Comparison of ENCODE assay signal across 10 mouse cellular contexts in the genomic region with DNA sequence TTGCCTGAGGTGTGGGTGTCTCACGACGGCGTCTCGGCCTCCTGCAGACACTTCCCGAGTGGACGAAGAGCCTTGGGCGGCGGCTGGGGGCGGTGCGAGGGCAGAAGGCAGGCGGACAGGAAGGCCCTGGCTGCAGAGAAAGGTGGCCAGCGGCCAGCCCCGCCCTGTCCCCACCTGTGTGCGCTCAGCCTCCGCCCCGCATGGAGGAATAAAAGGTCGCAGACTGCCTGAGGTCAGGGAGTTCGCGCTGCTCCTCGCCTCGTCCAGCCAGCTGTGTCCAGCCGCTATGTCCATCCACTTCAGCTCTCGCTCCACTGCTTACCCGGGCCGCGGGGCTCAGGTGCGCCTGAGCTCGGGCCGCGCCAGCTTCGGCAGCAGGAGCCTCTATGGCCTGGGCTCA. TPM values are rescaled to one million over a fixed set of nuclear protein-coding genes. Genes with fewer than 3 reads are reported as not detected.
DNase-seq lines count a peak whose midpoint lies in the region; ATAC-seq and TF ChIP-seq lines count a peak whose summit lies in the region.
"Had no signal": no experiment of that assay in that cellular context is flagged by ENCODE, and none has a peak within 500 bp of the region (broad histone marks: within the 10 kb centered on the region; RNA-seq: fewer than 3 reads in every experiment).

No protein-coding gene starts in this region.

- peak overlapping the region; percentile 25 for H3K4me3 ChIP-seq in heart, embryonic 15.5 days
- H3K4me3 ChIP-seq in embryonic facial prominence, embryonic 13.5 days, result peak overlapping the region; percentile 8
- H3K4me3 ChIP-seq in gastrocnemius, adult 2 months, result no peak overlapping the region

- 34% methylated on average over 31 of the region's 31 CpGs for WGBS in heart, embryonic 15.5 days
- 16% methylated on average over 31 of the region's 31 CpGs for WGBS in embryonic facial prominence, embryonic 13.5 days

- no peak for ATAC-seq in heart, embryonic 15.5 days (replicated peaks; ENCODE audit: insufficient number of reproducible peaks, insufficient read depth, low FRiP score, low read depth)
- no peak for ATAC-seq in embryonic facial prominence, embryonic 13.5 days (ENCODE audit: insufficient number of reproducible peaks, insufficient read depth, low FRiP score, low TSS enrichment, low read depth)
- no peak for ATAC-seq in megakaryocyte, adult 5-6 weeks (ENCODE audit: poor library complexity, severe bottlenecking)

- 0 out of 2 replicates have a peak overlapping the region, but pooled peaks have one; percentile 21 for H3K4me2 ChIP-seq in heart, embryonic 15.5 days
- H3K4me2 ChIP-seq in embryonic facial prominence, embryonic 13.5 days, result peak overlapping the region; percentile 37

- H3K4me1 ChIP-seq in heart, embryonic 15.5 days (replicated peaks), result peaks cover 9% of the 10 kb centered on the region; the same call in 1 of the 2 replicates
- peaks cover 25% of the 10 kb centered on the region for H3K4me1 ChIP-seq in embryonic facial prominence, embryonic 13.5 days

- H3K9ac ChIP-seq in heart, embryonic 15.5 days, result no peak overlapping the region
- H3K9ac ChIP-seq in embryonic facial prominence, embryonic 13.5 days, result no peak overlapping the region

- H3K27me3 ChIP-seq in heart, embryonic 15.5 days, result peaks cover 32% of the 10 kb centered on the region
- H3K27me3 ChIP-seq in embryonic facial prominence, embryonic 13.5 days, result peaks cover 45% of the 10 kb centered on the region

- TF ChIP-seq CTCF in gastrocnemius, adult 2 months (IDR thresholded peaks at IDR 0.05), result no peak

- H3K36me3 ChIP-seq in heart, embryonic 15.5 days, result no peaks in the 10 kb centered on the region
- no peaks in the 10 kb centered on the region for H3K36me3 ChIP-seq in embryonic facial prominence, embryonic 13.5 days

- DNase-seq in heart, adult 11 months, result no peak
- peak; percentile 85 for DNase-seq in kidney, postnatal 14 days
- DNase-seq in lung, postnatal 36 days, result peak; percentile 86
- no peak for DNase-seq in gastrocnemius, adult 2 months
- no peak for DNase-seq in left cerebral cortex, postnatal 4 days

- intact Hi-C loops in gastrocnemius, adult 2 months (cut with DNase I), result no loop called here
- intact Hi-C loops in left cerebral cortex, postnatal 4 days (cut with DNase I), result no loop called here

- H3K9me3 ChIP-seq in heart, embryonic 15.5 days (replicated peaks), result no peaks in the 10 kb centered on the region
- no peaks in the 10 kb centered on the region for H3K9me3 ChIP-seq in embryonic facial prominence, embryonic 13.5 days

- 0 out of 2 replicates have a peak overlapping the region, but pooled peaks have one; percentile 12 for H3K27ac ChIP-seq in heart, embryonic 15.5 days
- no peak overlapping the region for H3K27ac ChIP-seq in embryonic facial prominence, embryonic 13.5 days
- H3K27ac ChIP-seq in gastrocnemius, adult 2 months, result no peak overlapping the region

RNA-seq across cellular contexts. Expression of a gene that starts 1.3 kb away (rescaled TPM):
- polyA plus RNA-seq in heart, embryonic 15.5 days (2015; fragmentation: Nextera tagmentation; extraction: Ambion mirVana), result 17.4 and 28.2 TPM in 2 replicates
- 19.6 and 23.1 TPM in 2 replicates for polyA plus RNA-seq in embryonic facial prominence, embryonic 13.5 days (2015; fragmentation: Nextera tagmentation; extraction: Ambion mirVana)
- not detected for total RNA-seq in gastrocnemius, adult 2 months (2021)
- under 1 TPM in 1 of 2 experiments, not detected in 1; 0.16 TPM for total RNA-seq in left cerebral cortex, postnatal 4 days (2021)
- 0.85 and 1.1 TPM in 2 replicates for total RNA-seq in megakaryocyte, adult 5-6 weeks (2015)
- total RNA-seq in megakaryocyte, adult 5-6 weeks (2017), result 1.5 and 2.8 TPM in 2 replicates
- total RNA-seq: megakaryocyte-erythroid progenitor cell, adult 5-6 weeks had no signal

RNA-seq across cellular contexts. Expression of a gene that starts 26.4 kb away (rescaled TPM):
- polyA plus RNA-seq in heart, embryonic 15.5 days (2015; fragmentation: Nextera tagmentation; extraction: Ambion mirVana), result 0.15 TPM in 1 of 2 replicates, not detected in the other
- 0.55 and 0.66 TPM in 2 replicates for polyA plus RNA-seq in embryonic facial prominence, embryonic 13.5 days (2015; fragmentation: Nextera tagmentation; extraction: Ambion mirVana)
- total RNA-seq in gastrocnemius, adult 2 months (2021), result not detected
- under 1 TPM; 0.24 to 0.38 TPM for total RNA-seq in left cerebral cortex, postnatal 4 days (2021)
- total RNA-seq in megakaryocyte, adult 5-6 weeks (2015), result not detected in 2 replicates
- total RNA-seq in megakaryocyte, adult 5-6 weeks (2017), result not detected in 2 replicates
- total RNA-seq: hematopoietic stem cell, adult 5-6 weeks; megakaryocyte-erythroid progenitor cell, adult 5-6 weeks had no signal

RNA-seq across cellular contexts. Expression of a gene that starts 35.4 kb away (rescaled TPM):
- polyA plus RNA-seq in heart, embryonic 15.5 days (2015; fragmentation: Nextera tagmentation; extraction: Ambion mirVana), result not detected in 2 replicates
- polyA plus RNA-seq in embryonic facial prominence, embryonic 13.5 days (2015; fragmentation: Nextera tagmentation; extraction: Ambion mirVana), result not detected in 2 replicates
- total RNA-seq in gastrocnemius, adult 2 months (2021), result not detected
- not detected for total RNA-seq in left cerebral cortex, postnatal 4 days (2021)
- total RNA-seq in megakaryocyte, adult 5-6 weeks (2015), result not detected in 2 replicates
- total RNA-seq in megakaryocyte, adult 5-6 weeks (2017), result not detected in 2 replicates
- total RNA-seq: hematopoietic stem cell, adult 5-6 weeks; megakaryocyte-erythroid progenitor cell, adult 5-6 weeks had no signal

RNA-seq across cellular contexts. Expression of a gene that starts 42.2 kb away (rescaled TPM):
- polyA plus RNA-seq in heart, embryonic 15.5 days (2015; fragmentation: Nextera tagmentation; extraction: Ambion mirVana), result 7.4 and 8.1 TPM in 2 replicates
- polyA plus RNA-seq in embryonic facial prominence, embryonic 13.5 days (2015; fragmentation: Nextera tagmentation; extraction: Ambion mirVana), result 2.5 and 3.1 TPM in 2 replicates
- 1 to 10 TPM; 1.6 to 2.5 TPM for total RNA-seq in gastrocnemius, adult 2 months (2021)
- total RNA-seq in left cerebral cortex, postnatal 4 days (2021), result under 1 TPM; 0.46 to 0.60 TPM
- 44.3 and 45.8 TPM in 2 replicates for total RNA-seq in megakaryocyte, adult 5-6 weeks (2015)
- total RNA-seq in megakaryocyte, adult 5-6 weeks (2017), result 31.7 and 37.8 TPM in 2 replicates
- total RNA-seq: megakaryocyte-erythroid progenitor cell, adult 5-6 weeks had no signal

RNA-seq across cellular contexts. Expression of a gene that starts 51.4 kb away (rescaled TPM):
- not detected in 2 replicates for polyA plus RNA-seq in heart, embryonic 15.5 days (2015; fragmentation: Nextera tagmentation; extraction: Ambion mirVana)
- not detected in 2 replicates for polyA plus RNA-seq in embryonic facial prominence, embryonic 13.5 days (2015; fragmentation: Nextera tagmentation; extraction: Ambion mirVana)
- not detected for total RNA-seq in gastrocnemius, adult 2 months (2021)
- total RNA-seq in left cerebral cortex, postnatal 4 days (2021), result not detected
- 0.18 TPM in 1 of 2 replicates, not detected in the other for total RNA-seq in megakaryocyte, adult 5-6 weeks (2015)
- not detected in 2 replicates for total RNA-seq in megakaryocyte, adult 5-6 weeks (2017)
- total RNA-seq: hematopoietic stem cell, adult 5-6 weeks; megakaryocyte-erythroid progenitor cell, adult 5-6 weeks had no signal

Comparison
In these comparisons a context has a peak if more than half of its experiments do, and no peak if none do; other contexts are left out.
1. DNase-seq: peak in kidney, postnatal 14 days (single experiment) and lung, postnatal 36 days (single experiment); none in heart, adult 11 months (single experiment), gastrocnemius, adult 2 months (single experiment) and left cerebral cortex, postnatal 4 days (single experiment).